Mouse (Mus musculus) heart, embryonic 16.5 days (tissue): ENCODE results near the gene Gatad2b. TPM values are rescaled to one million over a fixed set of nuclear protein-coding genes. Genes with fewer than 3 reads are reported as not detected.
"Not testable (repeated sequence)": the region's sequence is repeated elsewhere in the genome, so short reads cannot be mapped to it uniquely, and the experiment has no call there.

ENCODE experiments used
- ATAC-seq: fragments of 200-750 bp; cut with Nextera tagmentation; replicated peaks from 2 replicates; pipeline ENCODE4 v1.8.0; 2017; ENCODE audit warnings: moderate number of reproducible peaks; ENCODE audit not compliant: insufficient read depth, low FRiP score; ENCODE audit errors: extremely low read depth
- H3K27ac ChIP-seq: fragments of 300-500 bp; sonication (generic); 2 replicates; pipeline ENCODE4 v1.5.1; 2014; ENCODE audit warnings: mild to moderate bottlenecking, low read length, control low read depth, moderate library complexity
- H3K27me3 ChIP-seq: fragments of 300-500 bp; sonication (generic); 2 replicates; pipeline ENCODE4 v1.6.1; 2014; ENCODE audit warnings: low read length, mixed read lengths; ENCODE audit not compliant: control insufficient read depth, insufficient read depth
- H3K36me3 ChIP-seq: fragments of 300-500 bp; sonication (generic); 2 replicates; pipeline ENCODE4 v1.6.1; 2014; ENCODE audit not compliant: control insufficient read depth, insufficient read depth
- H3K4me1 ChIP-seq: fragments of 300-500 bp; sonication (generic); 2 replicates; pipeline ENCODE4 v1.6.1; 2014; ENCODE audit warnings: low read length, mixed read lengths; ENCODE audit not compliant: control insufficient read depth, insufficient read depth
- H3K4me2 ChIP-seq: fragments of 300-500 bp; sonication (generic); 2 replicates; pipeline ENCODE4 v1.6.1; 2014; ENCODE audit warnings: low read depth, mild to moderate bottlenecking, control low read depth, low read length
- H3K4me3 ChIP-seq: fragments of 300-500 bp; sonication (generic); 2 replicates; pipeline ENCODE4 v1.5.1; 2014; ENCODE audit warnings: mild to moderate bottlenecking, control low read depth, low read length
- H3K9ac ChIP-seq: fragments of 300-500 bp; sonication (generic); 2 replicates; pipeline ENCODE4 v1.6.1; 2014; ENCODE audit warnings: low read length, control low read depth
- H3K9me3 ChIP-seq: fragments of 300-500 bp; sonication (generic); replicated peaks from 2 replicates; pipeline ENCODE4 v1.6.1; 2016; ENCODE audit warnings: low read length; ENCODE audit not compliant: control insufficient read depth
- WGBS: fragments of 180-500 bp; shearing (Covaris S2); extraction: QIAGEN DNeasy Blood & Tissue Kit; methylation state at CpG from one replicate; pipeline ENCODE4 v1.1.7; 2014; 5-methylcytosine and 5-hydroxymethylcytosine counted together
- polyA plus RNA-seq: library from polyadenylated mRNA; unstranded; fragments of >200 nt; fragmentation: Nextera tagmentation; extraction: Ambion mirVana; gene quantifications from 2 replicates; pipeline ENCODE4 v1.2.1, GENCODE M21; 2015

The Gatad2b gene
- polyA plus RNA-seq, 1 experiment from 2014 or later = 8.7 TPM

GRCm38 (mm10) chr3:90322289-90322688, 29.3 kb downstream of the Gatad2b start:
- Histone ChIP-seq H3K9ac (no peak overlapping the region), H3K4me3 (peak overlapping the region; percentile 9; the same call in 1 of the 2 replicates), H3K9me3 (no peaks in the 10 kb centered on the region), H3K27ac (peak overlapping the region; percentile 51), H3K4me1 (peaks cover 27% of the 10 kb centered on the region), H3K4me2 (peak overlapping the region; percentile 16; the same call in 1 of the 2 replicates), H3K36me3 (no peaks in the 10 kb centered on the region), H3K27me3 (no peaks in the 10 kb centered on the region)
- no peak; the same call in 1 of the 2 replicates for ATAC-seq
- 49% methylated on average over 6 of the region's 6 CpGs for WGBS

- Histone ChIP-seq H3K4me2 (peak overlapping the region; percentile 55), H3K9ac (peak overlapping the region; percentile 11; the same call in 1 of the 2 replicates), H3K27me3 (no peaks in the 10 kb centered on the region), H3K9me3 (no peaks in the 10 kb centered on the region), H3K27ac (peak overlapping the region; percentile 73), H3K36me3 (no peaks in the 10 kb centered on the region), H3K4me1 (peaks cover 27% of the 10 kb centered on the region), H3K4me3 (no peak overlapping the region)
- ATAC-seq = peak; percentile 75
- WGBS = 3% methylated on average over 5 of the region's 5 CpGs
Observed at GRCm38 (mm10) chr3:90323119-90323518, 30.1 kb downstream of the Gatad2b start.

GRCm38 (mm10) chr3:90332485-90332884, 39.5 kb downstream of the Gatad2b start:
- ATAC-seq = no peak
- WGBS = 81% methylated on average over 5 of the region's 5 CpGs
- Histone ChIP-seq H3K9me3 (no peaks in the 10 kb centered on the region), H3K4me1 (peaks cover under 1% of the 10 kb centered on the region; the same call in 1 of the 2 replicates), H3K27me3 (no peaks in the 10 kb centered on the region), H3K27ac (no peak overlapping the region), H3K4me3 (no peak overlapping the region), H3K4me2 (no peak overlapping the region), H3K36me3 (no peaks in the 10 kb centered on the region), H3K9ac (no peak overlapping the region)

- no peaks in the 10 kb centered on the region for H3K9me3 ChIP-seq
- H3K9ac ChIP-seq = no peak overlapping the region
- no peak overlapping the region for H3K27ac ChIP-seq
- H3K36me3 ChIP-seq = no peaks in the 10 kb centered on the region
- peaks cover 9% of the 10 kb centered on the region; the same call in 1 of the 2 replicates for H3K4me1 ChIP-seq
- ATAC-seq = no peak
- H3K27me3 ChIP-seq = no peaks in the 10 kb centered on the region
- no peak overlapping the region for H3K4me2 ChIP-seq
- H3K4me3 ChIP-seq = no peak overlapping the region
Observed at GRCm38 (mm10) chr3:90335517-90335916, 42.5 kb downstream of the Gatad2b start.

GRCm38 (mm10) chr3:90338190-90338589, 45.2 kb downstream of the Gatad2b start:
- Histone ChIP-seq H3K27ac (peak overlapping the region; percentile 34; the same call in 1 of the 2 replicates), H3K4me2 (no peak overlapping the region), H3K4me1 (peaks cover 9% of the 10 kb centered on the region; the same call in 1 of the 2 replicates), H3K36me3 (peaks cover 14% of the 10 kb centered on the region), H3K4me3 (no peak overlapping the region), H3K9ac (no peak overlapping the region), H3K27me3 (no peaks in the 10 kb centered on the region), H3K9me3 (no peaks in the 10 kb centered on the region)
- WGBS = 63% methylated on average over 3 of the region's 3 CpGs
- no peak for ATAC-seq

GRCm38 (mm10) chr3:90340177-90340576, 47.2 kb downstream of the Gatad2b start:
- Histone ChIP-seq H3K4me2 (no peak overlapping the region), H3K4me3 (no peak overlapping the region), H3K36me3 (peaks cover 18% of the 10 kb centered on the region), H3K9me3 (no peaks in the 10 kb centered on the region), H3K27me3 (no peaks in the 10 kb centered on the region), H3K27ac (no peak overlapping the region), H3K4me1 (peaks cover 9% of the 10 kb centered on the region; the same call in 1 of the 2 replicates), H3K9ac (no peak overlapping the region)
- no peak for ATAC-seq

- H3K4me1 ChIP-seq, H3K9me3 ChIP-seq, H3K4me3 ChIP-seq, H3K27me3 ChIP-seq, H3K9ac ChIP-seq, ATAC-seq, H3K4me2 ChIP-seq, H3K27ac ChIP-seq: not testable (repeated sequence)
- peaks cover 32% of the 10 kb centered on the region for H3K36me3 ChIP-seq
- 66% methylated on average over 2 of the region's 2 CpGs for WGBS
Observed at GRCm38 (mm10) chr3:90342853-90343252, 49.9 kb downstream of the Gatad2b start.

- no peaks in the 10 kb centered on the region for H3K27me3 ChIP-seq
- no peak overlapping the region for H3K4me2 ChIP-seq
- peaks cover 44% of the 10 kb centered on the region for H3K36me3 ChIP-seq
- H3K9me3 ChIP-seq = peaks cover 5% of the 10 kb centered on the region
- no peak overlapping the region for H3K9ac ChIP-seq
- no peak overlapping the region for H3K4me3 ChIP-seq
- H3K4me1 ChIP-seq = no peaks in the 10 kb centered on the region
- no peak overlapping the region for H3K27ac ChIP-seq
- 97% methylated on average over 4 of the region's 4 CpGs for WGBS
- ATAC-seq = no peak
Observed at GRCm38 (mm10) chr3:90347847-90348246, 54.9 kb downstream of the Gatad2b start.

GRCm38 (mm10) chr3:90357959-90358358, 65.0 kb downstream of the Gatad2b start:
- Histone ChIP-seq H3K4me3 (no peak overlapping the region), H3K9ac (no peak overlapping the region), H3K9me3 (no peaks in the 10 kb centered on the region), H3K4me1 (no peaks in the 10 kb centered on the region), H3K27ac (no peak overlapping the region), H3K27me3 (no peaks in the 10 kb centered on the region), H3K4me2 (no peak overlapping the region), H3K36me3 (peaks cover 46% of the 10 kb centered on the region)
- no peak for ATAC-seq
- 64% methylated on average over 7 of the region's 7 CpGs for WGBS
